ENCODE assay signal across 25 mouse cellular contexts in genomic region chr12:103665286-103665685, GRCm38 (mm10). TPM values are rescaled to one million over a fixed set of nuclear protein-coding genes. Genes with fewer than 3 reads are reported as not detected.
DNase-seq lines count a peak whose midpoint lies in the region; ATAC-seq and TF ChIP-seq lines count a peak whose summit lies in the region.
"Had no signal": no experiment of that assay in that cellular context is flagged by ENCODE, and none has a peak within 500 bp of the region (broad histone marks: within the 10 kb centered on the region; RNA-seq: fewer than 3 reads in every experiment).

No protein-coding gene starts in this region.

- H3K4me2 ChIP-seq in liver, embryonic 11.5 days: no peak overlapping the region

- no peak overlapping the region for H3K4me3 ChIP-seq in heart, embryonic 10.5 days
- H3K4me3 ChIP-seq in liver, adult 2 months (ENCODE audit: insufficient read depth, low read depth, low read length): no peak overlapping the region
- H3K4me3 ChIP-seq in liver, embryonic 11.5 days (ENCODE audit: low read depth, low read length): no peak overlapping the region

- ATAC-seq in liver, embryonic 11.5 days (replicated peaks; ENCODE audit: low FRiP score): no peak
- ATAC-seq: activated CD4-positive, CD25-positive, alpha-beta regulatory T cell, adult 4 months; CD4-positive, CD25-positive, alpha-beta regulatory T cell, adult 4 months; Patski had no signal

- no peaks in the 10 kb centered on the region for H3K9me3 ChIP-seq in heart, embryonic 10.5 days
- H3K9me3 ChIP-seq in liver, embryonic 11.5 days (ENCODE audit: control insufficient read depth, low read length): no peaks in the 10 kb centered on the region

- no peaks in the 10 kb centered on the region for H3K27me3 ChIP-seq in heart, embryonic 10.5 days (ENCODE audit: insufficient read depth, poor library complexity, severe bottlenecking)
- H3K27me3 ChIP-seq in liver, adult 2 months (ENCODE audit: control insufficient read depth, insufficient read depth, low read length): no peaks in the 10 kb centered on the region
- H3K27me3 ChIP-seq in liver, embryonic 11.5 days (replicated peaks; ENCODE audit: control insufficient read depth, insufficient read depth, low read length): no peaks in the 10 kb centered on the region
- H3K27me3 ChIP-seq: Patski had no signal

- no peak overlapping the region for H3K9ac ChIP-seq in liver, adult 2 months (ENCODE audit: low read depth, low read length)
- H3K9ac ChIP-seq in liver, embryonic 11.5 days (ENCODE audit: low read depth, low read length): no peak overlapping the region

- no peak for TF ChIP-seq POLR2A in liver, adult 2 months (IDR thresholded peaks at IDR 0.05; ENCODE audit: extremely low read depth, insufficient read depth, low read length)

- H3K4me1 ChIP-seq in heart, embryonic 10.5 days: peaks cover 3% of the 10 kb centered on the region; the same call in 1 of the 2 replicates
- H3K4me1 ChIP-seq in liver, adult 2 months (ENCODE audit: control insufficient read depth, insufficient read depth, low read length): peaks cover 13% of the 10 kb centered on the region
- H3K4me1 ChIP-seq in liver, embryonic 11.5 days (replicated peaks; ENCODE audit: control insufficient read depth, insufficient read depth, low read length): no peaks in the 10 kb centered on the region

- DNase-seq in heart, adult 11 months: peak; percentile 42
- no peak for DNase-seq in heart, embryonic 10.5 days (ENCODE audit: low spot score)
- peak; percentile 92 for DNase-seq in liver, adult 2 months (ENCODE audit: extremely low read depth, low read depth, low spot score)
- no peak for DNase-seq in liver, embryonic 11.5 days (ENCODE audit: low spot score)
- DNase-seq: adrenal gland, adult 2 months; adrenal gland, adult 8-10 months; adrenal gland, postnatal 10 days; adrenal gland, postnatal 14 days; adrenal gland, postnatal 25 days; adrenal gland, postnatal 36 days; B cell, adult 2 months; cerebellum, adult 11 months; cerebellum, adult 11-12 months; cerebellum, adult 18-20 months had no signal

- 82% methylated on average over 3 of the region's 3 CpGs for WGBS in heart, embryonic 10.5 days
- 33% methylated on average over 3 of the region's 3 CpGs for WGBS in liver, adult 2 months
- WGBS in liver, embryonic 11.5 days: 85% methylated on average over 3 of the region's 3 CpGs

- H3K27ac ChIP-seq in heart, embryonic 10.5 days: no peak overlapping the region
- no peak overlapping the region for H3K27ac ChIP-seq in liver, adult 2 months (replicated peaks; ENCODE audit: insufficient read depth, low read depth, low read length)
- H3K27ac ChIP-seq in liver, embryonic 11.5 days (ENCODE audit: low read depth, low read length): no peak overlapping the region

- no peak for TF ChIP-seq CTCF in liver, adult 2 months (IDR thresholded peaks at IDR 0.05; ENCODE audit: low read depth, low read length)

- no peaks in the 10 kb centered on the region for H3K79me2 ChIP-seq in liver, adult 2 months (ENCODE audit: control insufficient read depth, insufficient read depth, low read length)

- no peaks in the 10 kb centered on the region for H3K36me3 ChIP-seq in heart, embryonic 10.5 days
- H3K36me3 ChIP-seq in liver, adult 2 months (ENCODE audit: control insufficient read depth, insufficient read depth, low read length): no peaks in the 10 kb centered on the region
- no peaks in the 10 kb centered on the region for H3K36me3 ChIP-seq in liver, embryonic 11.5 days (ENCODE audit: control insufficient read depth, insufficient read depth, low read length)
- H3K36me3 ChIP-seq: G1E had no signal

RNA-seq across cellular contexts. Expression of gene Serpina6, which starts 8.3 kb away (rescaled TPM):
- polyA plus RNA-seq in heart, embryonic 10.5 days (2016; fragmentation: Nextera tagmentation; extraction: Ambion mirVana): 2.7 and 78.7 TPM in 2 replicates
- 256 and 388 TPM in 2 replicates for total RNA-seq in liver, adult 2 months (2014; rRNA removed)
- polyA plus RNA-seq in liver, adult 2 months (2012; rRNA removed): 227 and 246 TPM in 2 replicates
- 847 and 933 TPM in 2 replicates for polyA plus RNA-seq in liver, embryonic 11.5 days (2014; fragmentation: Nextera tagmentation; extraction: Ambion mirVana)
- total RNA-seq: CH12.LX, ES-E14, G1E, MEL had no signal
- polyA plus RNA-seq: activated CD4-positive, CD25-positive, alpha-beta regulatory T cell, adult 4 months; CD4-positive, CD25-positive, alpha-beta regulatory T cell, adult 4 months; G1E had no signal

RNA-seq across cellular contexts. Expression of gene Serpina16, which starts 10.7 kb away (rescaled TPM):
- not detected in 2 replicates for polyA plus RNA-seq in heart, embryonic 10.5 days (2016; fragmentation: Nextera tagmentation; extraction: Ambion mirVana)
- total RNA-seq in liver, adult 2 months (2014; rRNA removed): not detected in 2 replicates
- polyA plus RNA-seq in liver, adult 2 months (2012; rRNA removed): not detected in 2 replicates
- polyA plus RNA-seq in liver, embryonic 11.5 days (2014; fragmentation: Nextera tagmentation; extraction: Ambion mirVana): not detected in 2 replicates
- total RNA-seq: adrenal gland, adult 18-20 months; adrenal gland, adult 2 months; adrenal gland, postnatal 10 days; adrenal gland, postnatal 14 days; adrenal gland, postnatal 25 days; adrenal gland, postnatal 36 days; adrenal gland, postnatal 4 days; CH12.LX; ES-E14; G1E; MEL had no signal
- polyA plus RNA-seq: activated CD4-positive, CD25-positive, alpha-beta regulatory T cell, adult 4 months; adrenal gland, adult 2 months; brain, embryonic 14.5 days; C2C12; CD4-positive, CD25-positive, alpha-beta regulatory T cell, adult 4 months; G1E had no signal

RNA-seq across cellular contexts. Expression of gene Serpina1f, which starts 30.0 kb away (rescaled TPM):
- polyA plus RNA-seq in heart, embryonic 10.5 days (2016; fragmentation: Nextera tagmentation; extraction: Ambion mirVana): 0.10 TPM in 1 of 2 replicates, not detected in the other
- total RNA-seq in liver, adult 2 months (2014; rRNA removed): not detected in 2 replicates
- not detected in 2 replicates for polyA plus RNA-seq in liver, adult 2 months (2012; rRNA removed)
- 0.16 and 0.17 TPM in 2 replicates for polyA plus RNA-seq in liver, embryonic 11.5 days (2014; fragmentation: Nextera tagmentation; extraction: Ambion mirVana)
- total RNA-seq: adrenal gland, adult 18-20 months; adrenal gland, adult 2 months; adrenal gland, adult 8-10 months; adrenal gland, postnatal 10 days; adrenal gland, postnatal 14 days; adrenal gland, postnatal 25 days; adrenal gland, postnatal 36 days; adrenal gland, postnatal 4 days; CH12.LX; ES-E14; MEL had no signal
- polyA plus RNA-seq: activated CD4-positive, CD25-positive, alpha-beta regulatory T cell, adult 4 months; adrenal gland, adult 2 months; brain, embryonic 14.5 days; C2C12; CD4-positive, CD25-positive, alpha-beta regulatory T cell, adult 4 months; G1E had no signal

RNA-seq across cellular contexts. Expression of gene Serpina10, which starts 34.0 kb away (rescaled TPM):
- polyA plus RNA-seq in heart, embryonic 10.5 days (2016; fragmentation: Nextera tagmentation; extraction: Ambion mirVana): 0.16 and 3.4 TPM in 2 replicates
- 204 and 223 TPM in 2 replicates for total RNA-seq in liver, adult 2 months (2014; rRNA removed)
- 74.7 and 83.9 TPM in 2 replicates for polyA plus RNA-seq in liver, adult 2 months (2012; rRNA removed)
- polyA plus RNA-seq in liver, embryonic 11.5 days (2014; fragmentation: Nextera tagmentation; extraction: Ambion mirVana): 21.2 and 21.8 TPM in 2 replicates
- total RNA-seq: adrenal gland, adult 18-20 months; CH12.LX; ES-E14 had no signal
- polyA plus RNA-seq: activated CD4-positive, CD25-positive, alpha-beta regulatory T cell, adult 4 months; adrenal gland, adult 2 months; brain, embryonic 14.5 days; C2C12; CD4-positive, CD25-positive, alpha-beta regulatory T cell, adult 4 months; G1E had no signal

Comparison
In these comparisons a context has a peak if more than half of its experiments do, and no peak if none do; other contexts are left out.
1. DNase-seq: peak in heart, adult 11 months (single experiment) and liver, adult 2 months (single experiment); none in heart, embryonic 10.5 days (single experiment) and liver, embryonic 11.5 days (single experiment).